Comparison of ENCODE assay signal across 33 mouse cellular contexts in the genomic region with DNA sequence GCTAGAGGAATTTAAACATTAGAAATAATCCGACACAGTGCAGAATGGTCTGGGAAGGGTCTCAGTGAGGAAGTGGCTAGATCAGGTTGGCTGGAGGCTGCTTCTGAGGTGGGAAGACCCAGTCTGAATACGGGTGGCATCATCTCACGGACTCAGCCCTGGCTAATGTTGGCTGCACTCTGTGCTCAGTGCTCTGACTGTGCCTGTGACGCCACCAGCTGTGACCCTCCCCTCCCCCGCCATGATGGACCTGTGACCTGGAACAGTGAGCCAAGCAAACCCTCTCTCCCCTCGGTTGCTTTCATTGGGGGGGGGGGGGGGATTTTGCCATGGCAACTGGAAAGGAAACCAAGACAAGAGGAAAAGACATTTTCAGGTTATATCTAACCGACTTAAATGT.
DNase-seq lines count a peak whose midpoint lies in the region; ATAC-seq and TF ChIP-seq lines count a peak whose summit lies in the region.
"Had no signal": no experiment of that assay in that cellular context is flagged by ENCODE, and none has a peak within 500 bp of the region (broad histone marks: within the 10 kb centered on the region; RNA-seq: fewer than 3 reads in every experiment).

No protein-coding gene starts in this region.

- no peaks in the 10 kb centered on the region for H3K9me3 ChIP-seq in hindbrain, embryonic 15.5 days
- no peaks in the 10 kb centered on the region for H3K9me3 ChIP-seq in hindbrain, postnatal 0 days (ENCODE audit: low read length)
- no peaks in the 10 kb centered on the region for H3K9me3 ChIP-seq in neural tube, embryonic 13.5 days
- H3K9me3 ChIP-seq: heart, embryonic 13.5 days had no signal

- ATAC-seq in hindbrain, embryonic 15.5 days (ENCODE audit: low FRiP score, low read depth), result peak; percentile 30; the same call in 1 of the 2 replicates
- ATAC-seq in hindbrain, postnatal 0 days, result no peak
- ATAC-seq in neural tube, embryonic 13.5 days (ENCODE audit: low read depth), result 0 out of 2 replicates have a peak, but pooled peaks have one; percentile 23
- ATAC-seq: activated CD4-positive, CD25-positive, alpha-beta regulatory T cell, adult 4 months; forebrain, embryonic 16.5 days; inflammation-experienced regulatory T-cells, adult 6 months; lung, postnatal 0 days had no signal

- no peak overlapping the region for H3K4me3 ChIP-seq in hindbrain, embryonic 15.5 days
- no peak overlapping the region for H3K4me3 ChIP-seq in hindbrain, postnatal 0 days (ENCODE audit: low read length)
- no peak overlapping the region for H3K4me3 ChIP-seq in kidney, adult 2 months (ENCODE audit: insufficient read depth, low read depth, low read length)
- no peak overlapping the region for H3K4me3 ChIP-seq in neural tube, embryonic 13.5 days
- H3K4me3 ChIP-seq: erythroblast, embryonic 14.5 days; gastrocnemius, adult 2 months; heart, adult 2 months; heart, embryonic 13.5 days; megakaryocyte, embryonic 14.5 days had no signal

- TF ChIP-seq CTCF in hindbrain, postnatal 0 days (IDR thresholded peaks at IDR 0.05; ENCODE audit: low read depth), result no peak
- no peak for TF ChIP-seq CTCF in kidney, adult 2 months (conservative IDR thresholded peaks at IDR 0.05; ENCODE audit: insufficient read depth, insufficient read length, low read depth, low read length)

- no peak overlapping the region for H3K27ac ChIP-seq in hindbrain, embryonic 15.5 days (replicated peaks)
- no peak overlapping the region for H3K27ac ChIP-seq in hindbrain, postnatal 0 days
- H3K27ac ChIP-seq in kidney, adult 2 months (ENCODE audit: insufficient read depth, low read depth, low read length), result no peak overlapping the region
- H3K27ac ChIP-seq in neural tube, embryonic 13.5 days (replicated peaks), result no peak overlapping the region
- H3K27ac ChIP-seq: gastrocnemius, adult 2 months; heart, adult 2 months; heart, embryonic 13.5 days; stomach, postnatal 0 days had no signal

- H3K9ac ChIP-seq in hindbrain, embryonic 15.5 days, result no peak overlapping the region
- H3K9ac ChIP-seq in hindbrain, postnatal 0 days (replicated peaks; ENCODE audit: low read length), result no peak overlapping the region
- H3K9ac ChIP-seq in neural tube, embryonic 13.5 days, result no peak overlapping the region
- H3K9ac ChIP-seq: heart, embryonic 13.5 days had no signal

- no peak overlapping the region for H3K4me2 ChIP-seq in hindbrain, embryonic 15.5 days
- no peak overlapping the region for H3K4me2 ChIP-seq in hindbrain, postnatal 0 days (ENCODE audit: low read depth, low read length)
- H3K4me2 ChIP-seq in neural tube, embryonic 13.5 days, result no peak overlapping the region
- H3K4me2 ChIP-seq: heart, embryonic 13.5 days had no signal

- TF ChIP-seq POLR2A in kidney, adult 2 months (IDR thresholded peaks at IDR 0.05; ENCODE audit: low read depth, low read length), result no peak

- H3K4me1 ChIP-seq in hindbrain, embryonic 15.5 days (replicated peaks), result no peaks in the 10 kb centered on the region
- no peaks in the 10 kb centered on the region for H3K4me1 ChIP-seq in hindbrain, postnatal 0 days (ENCODE audit: insufficient read depth, low read length)
- no peaks in the 10 kb centered on the region for H3K4me1 ChIP-seq in kidney, adult 2 months (ENCODE audit: control insufficient read depth, insufficient read depth, low read length)
- H3K4me1 ChIP-seq in neural tube, embryonic 13.5 days (replicated peaks), result no peaks in the 10 kb centered on the region; the same call in 1 of the 2 replicates
- H3K4me1 ChIP-seq: megakaryocyte, embryonic 14.5 days had no signal

- 41% methylated on average over 7 of the region's 7 CpGs for WGBS in hindbrain, embryonic 15.5 days
- WGBS in hindbrain, postnatal 0 days, result 36% methylated on average over 7 of the region's 7 CpGs
- WGBS in kidney, adult 2 months, result 44% methylated on average over 7 of the region's 7 CpGs
- 45% methylated on average over 7 of the region's 7 CpGs for WGBS in neural tube, embryonic 13.5 days

- DNase-seq in cerebellum, postnatal 10 days, result peak; percentile 15 to 48
- no peak for DNase-seq in cerebellum, adult 11 months
- no peak for DNase-seq in hindbrain, postnatal 0 days (ENCODE audit: low spot score)
- DNase-seq in kidney, postnatal 4 days, result peak; percentile 22 to 49
- no peak for DNase-seq in kidney, adult 2 months
- DNase-seq in neural tube, embryonic 10.5 days (ENCODE audit: extremely low spot score, low spot score), result no peak
- DNase-seq: adrenal gland, adult 2 months; cerebellum, adult 8-10 months; cerebellum, postnatal 36 days; embryo, embryonic 11 days; gastrocnemius, adult 2 months; gastrocnemius, postnatal 36 days; heart, adult 2 months; heart, postnatal 10 days; kidney, adult 9 months; layer of hippocampus, adult 9-11 months; lung, adult 18-20 months; lung, postnatal 4 days; midbrain, embryonic 14.5 days; right cerebral cortex, postnatal 4 days; thymus, adult 18-20 months; thymus, postnatal 25 days had no signal

- H3K36me3 ChIP-seq in hindbrain, embryonic 15.5 days, result no peaks in the 10 kb centered on the region
- no peaks in the 10 kb centered on the region for H3K36me3 ChIP-seq in hindbrain, postnatal 0 days (ENCODE audit: insufficient read depth, low read length)
- no peaks in the 10 kb centered on the region for H3K36me3 ChIP-seq in kidney, adult 2 months (ENCODE audit: control insufficient read depth, insufficient read depth, low read length)
- H3K36me3 ChIP-seq in neural tube, embryonic 13.5 days, result no peaks in the 10 kb centered on the region
- H3K36me3 ChIP-seq: heart, embryonic 13.5 days had no signal

- H3K27me3 ChIP-seq in hindbrain, embryonic 15.5 days, result no peaks in the 10 kb centered on the region
- no peaks in the 10 kb centered on the region for H3K27me3 ChIP-seq in hindbrain, postnatal 0 days (ENCODE audit: insufficient read depth, low read length)
- H3K27me3 ChIP-seq in kidney, adult 2 months (replicated peaks; ENCODE audit: control insufficient read depth, insufficient read depth, low read length), result no peaks in the 10 kb centered on the region
- no peaks in the 10 kb centered on the region for H3K27me3 ChIP-seq in neural tube, embryonic 13.5 days
- H3K27me3 ChIP-seq: CH12.LX; heart, embryonic 13.5 days; megakaryocyte, embryonic 14.5 days had no signal

Comparison
In these comparisons a context has a peak if more than half of its experiments do, and no peak if none do; other contexts are left out.
1. DNase-seq: peak in cerebellum, postnatal 10 days (2 of 2) and kidney, postnatal 4 days (2 of 2); none in cerebellum, adult 11 months (single experiment), hindbrain, postnatal 0 days (single experiment), kidney, adult 2 months (single experiment) and neural tube, embryonic 10.5 days (single experiment).